Comparison of ENCODE assay signal across 17 mouse cellular contexts in the genomic region with DNA sequence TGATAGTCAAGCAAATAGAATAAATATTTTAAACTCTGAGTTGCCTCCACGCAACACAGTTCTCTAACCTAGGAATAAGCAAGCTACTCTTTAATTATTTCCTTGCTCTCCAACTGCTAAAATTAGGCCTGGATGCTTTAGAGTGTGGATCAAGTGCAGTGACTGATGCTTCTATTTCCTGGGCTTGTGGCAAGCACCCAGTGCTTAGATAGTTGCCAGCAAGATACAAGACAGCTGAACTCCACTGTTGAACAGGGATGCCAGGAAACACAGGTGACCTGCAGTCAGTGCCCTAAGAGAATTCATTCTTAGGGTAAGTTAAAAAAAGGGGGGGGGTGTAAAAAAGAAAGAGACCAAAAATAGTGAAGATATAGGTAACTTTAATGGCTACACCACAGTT.
"Had no signal": no experiment of that assay in that cellular context is flagged by ENCODE, and none has a peak within 500 bp of the region (broad histone marks: within the 10 kb centered on the region; RNA-seq: fewer than 3 reads in every experiment).

No protein-coding gene starts in this region.

- H3K9me3 ChIP-seq: limb, embryonic 10.5 days; limb, embryonic 13.5 days; liver, embryonic 13.5 days had no signal

- H3K9ac ChIP-seq: limb, embryonic 13.5 days; liver, embryonic 13.5 days had no signal

- H3K4me2 ChIP-seq: limb, embryonic 13.5 days; liver, embryonic 13.5 days; midbrain, embryonic 11.5 days had no signal

- H3K27me3 ChIP-seq: liver, embryonic 13.5 days had no signal

- H3K4me1 ChIP-seq: limb, embryonic 10.5 days; limb, embryonic 13.5 days; liver, embryonic 13.5 days had no signal

- DNase-seq: kidney, postnatal 25 days; layer of hippocampus, adult 9-11 months; liver; liver, embryonic 13.5 days; lung, adult 2 months; lung, postnatal 14 days; lung, postnatal 4 days; midbrain, embryonic 14.5 days; thymus, adult 2 months; thymus, postnatal 14 days; thymus, postnatal 4 days had no signal

- H3K36me3 ChIP-seq: limb, embryonic 10.5 days; limb, embryonic 13.5 days; liver, embryonic 13.5 days had no signal

- H3K27ac ChIP-seq: kidney, postnatal 0 days; layer of hippocampus, adult 2 months; limb, embryonic 10.5 days; limb, embryonic 13.5 days; liver, embryonic 13.5 days; stomach, postnatal 0 days had no signal

- H3K4me3 ChIP-seq: layer of hippocampus, adult 2 months; limb, embryonic 10.5 days; limb, embryonic 13.5 days; liver, embryonic 13.5 days had no signal
